Mouse (Mus musculus): ENCODE results near the gene Iqcc. TPM values are rescaled to one million over a fixed set of nuclear protein-coding genes. Genes with fewer than 3 reads are reported as not detected.
A peak's percentile ranks its signal among the peaks of the same experiment; 100 is the strongest.

Gene Iqcc
- total RNA-seq, 2 experiments from 2014 or later, result 36.2 to 37.4 TPM

DNA sequence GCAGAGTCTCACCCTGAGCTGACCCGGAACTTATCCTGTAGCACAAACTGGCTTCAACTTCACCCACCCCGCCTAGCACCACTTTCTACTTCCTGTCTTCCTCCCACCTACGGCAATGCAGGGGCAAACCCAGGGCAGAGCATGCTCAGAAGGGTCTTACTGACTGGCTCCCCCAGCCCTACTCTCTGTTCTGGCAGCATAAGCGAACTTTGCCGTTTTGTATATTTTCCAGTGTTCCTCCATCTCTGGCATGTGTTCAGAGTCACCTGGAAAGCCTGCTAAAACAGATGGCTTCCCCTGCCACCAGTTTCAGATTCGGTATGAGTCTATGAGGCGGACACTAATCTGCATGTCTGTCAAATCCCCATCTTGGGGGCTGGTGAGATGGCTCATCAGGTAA, 38.6 kb downstream of the Iqcc start:
- peak in 1 of 2 experiments; percentile 21 for DNase-seq (ENCODE audit: low spot score in 2 of 2)

DNA sequence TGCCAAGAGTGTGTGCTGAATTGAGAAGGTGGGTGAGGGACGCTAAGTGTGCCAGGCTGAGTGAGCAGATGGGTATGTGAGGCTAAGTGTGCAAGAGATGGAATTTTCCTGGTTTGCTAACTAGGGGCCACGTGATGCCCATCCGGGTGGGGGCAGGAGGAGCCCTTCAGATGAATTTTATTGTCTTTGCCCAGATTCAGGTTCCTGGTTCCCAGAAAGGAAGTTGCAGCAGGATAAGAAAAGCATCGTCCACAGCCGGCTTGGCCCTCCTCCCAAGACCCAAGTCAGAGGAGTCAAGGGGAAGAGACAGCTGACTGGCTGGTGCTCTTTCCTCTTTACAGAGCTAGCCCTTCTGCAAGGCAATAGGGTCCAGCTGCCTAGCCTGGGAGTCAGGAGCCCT, 40.4 kb downstream of the Iqcc start, which contains the start of gene Fam167b:
Fam167b (minus strand) TSS at position 84 of the 400 bp plus-strand sequence.
- no peak for DNase-seq (ENCODE audit: low spot score in 2 of 2)

DNA sequence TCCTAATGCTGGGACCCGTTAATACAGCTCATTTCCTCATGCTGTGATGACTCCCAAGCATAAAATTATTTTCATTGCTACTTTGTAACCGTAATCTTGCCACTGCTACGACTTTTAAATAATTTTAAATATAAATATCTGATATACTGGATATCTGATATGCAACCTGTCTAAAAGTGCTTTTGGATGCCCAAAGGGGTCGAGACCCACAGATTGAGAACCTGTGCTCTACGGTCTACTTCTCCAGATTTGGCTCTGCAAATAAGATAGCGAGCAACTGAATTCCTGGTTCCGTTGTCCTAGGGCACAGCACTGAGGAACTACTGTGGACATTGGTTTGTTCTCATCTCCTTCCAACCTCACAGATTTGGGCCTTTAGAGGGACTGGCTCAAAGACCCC, 41.2 kb downstream of the Iqcc start:
- no peak for DNase-seq (ENCODE audit: low spot score in 2 of 2)

DNA sequence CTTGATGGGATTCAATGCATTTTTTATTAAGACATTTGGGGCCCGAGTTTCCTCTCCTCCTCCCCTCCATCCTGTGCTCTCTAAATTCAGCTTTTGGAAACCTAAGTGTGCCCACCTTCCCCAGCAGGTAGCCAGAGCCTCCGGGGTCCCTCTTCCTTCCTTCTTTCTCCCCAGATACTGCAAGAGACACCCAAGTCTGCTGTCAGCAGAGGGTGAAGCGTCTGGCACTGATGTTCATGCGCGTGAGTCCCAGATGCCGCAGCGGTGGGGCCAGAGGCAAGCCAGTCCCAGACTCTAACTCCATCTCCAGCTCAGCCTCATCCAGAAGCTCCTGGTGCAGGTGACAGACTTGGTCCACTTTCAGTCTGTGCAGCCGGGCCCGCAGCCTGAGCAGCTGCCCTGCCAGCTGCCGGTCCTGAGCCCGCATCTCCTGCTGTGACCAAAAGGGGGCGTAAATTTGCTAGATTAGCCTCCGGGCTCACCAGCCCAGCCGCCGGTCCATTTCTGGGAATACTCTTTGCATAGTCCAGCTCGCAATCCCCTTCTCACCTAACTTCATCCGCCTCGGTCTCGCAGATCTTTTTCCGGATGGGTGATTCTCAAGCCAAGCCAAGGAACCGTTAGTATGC, 41.9 kb downstream of the Iqcc start:
- peak in 1 of 2 experiments; percentile 56 for DNase-seq (ENCODE audit: low spot score in 2 of 2)

DNA sequence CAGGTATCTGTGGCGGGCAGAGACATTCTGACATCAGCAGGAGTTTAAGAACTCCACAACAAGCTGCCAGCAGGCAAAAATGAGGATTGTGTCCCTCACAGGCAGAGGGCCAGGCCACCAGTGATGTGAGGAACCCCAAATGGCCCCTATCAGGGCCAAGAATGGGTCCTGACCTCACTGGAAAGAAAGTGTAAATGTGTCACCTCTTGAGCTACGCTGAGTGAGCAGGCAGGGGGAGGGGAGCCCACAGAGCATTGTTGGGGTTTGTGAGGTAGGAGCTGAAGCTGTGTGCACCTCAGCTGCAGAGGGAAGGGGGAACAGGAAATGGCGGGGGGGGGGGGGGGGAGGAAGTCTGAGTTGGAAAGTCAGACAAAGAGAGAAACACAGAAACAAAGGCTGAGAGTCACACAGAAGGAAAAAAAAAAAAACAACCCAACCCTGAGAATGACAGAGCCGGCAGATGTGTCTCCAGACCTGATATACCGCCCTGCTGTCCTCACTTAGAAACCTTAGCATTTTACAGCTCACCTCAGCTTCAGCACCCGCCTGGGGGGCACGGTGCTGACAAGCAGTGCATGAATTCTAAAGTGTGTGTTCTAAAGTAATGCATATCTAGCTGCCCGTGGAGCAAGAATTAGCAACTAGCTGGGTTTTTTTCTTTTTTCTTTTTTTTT, 43.6 kb downstream of the Iqcc start:
- DNase-seq (ENCODE audit: low spot score in 2 of 2), result no peak

DNA sequence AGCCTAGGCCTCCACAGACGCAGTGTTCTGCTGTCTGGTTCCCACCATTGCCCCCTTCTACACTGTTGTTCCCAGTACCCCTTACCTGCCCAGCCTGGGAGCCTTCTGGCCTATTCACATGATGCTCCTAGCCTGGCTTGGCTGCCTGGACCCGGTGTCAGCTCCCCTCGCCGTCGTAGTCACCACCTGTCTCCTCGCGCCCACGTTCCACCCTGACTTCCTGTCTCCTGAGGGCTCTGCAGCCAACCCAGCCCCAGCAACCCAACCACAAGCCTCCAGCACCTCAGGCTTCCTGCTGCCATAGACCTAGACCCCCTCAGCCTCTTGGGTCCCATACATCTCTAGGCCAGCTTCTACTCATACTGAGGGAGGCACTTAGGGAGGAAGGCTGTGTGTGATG, 45.5 kb downstream of the Iqcc start, which contains the start of gene Lck:
Lck (minus strand) TSS at position 212 of the 400 bp plus-strand sequence.
- DNase-seq (ENCODE audit: low spot score in 2 of 2), result no peak

DNA sequence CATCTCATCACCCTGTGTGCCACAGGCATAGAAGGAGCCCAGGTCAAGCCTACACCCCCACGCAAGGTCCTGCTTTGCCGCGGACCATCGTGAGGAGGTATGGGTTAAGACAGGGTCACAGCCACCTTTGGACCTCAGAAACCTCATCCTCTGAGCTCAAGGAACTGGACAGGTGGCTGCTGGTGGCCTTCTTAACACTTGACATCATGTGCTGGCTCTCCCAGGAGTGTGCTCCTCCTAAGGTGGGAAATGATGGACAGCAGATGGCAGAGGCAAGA, 45.9 kb downstream of the Iqcc start:
- no peak for DNase-seq (ENCODE audit: low spot score in 2 of 2)

DNA sequence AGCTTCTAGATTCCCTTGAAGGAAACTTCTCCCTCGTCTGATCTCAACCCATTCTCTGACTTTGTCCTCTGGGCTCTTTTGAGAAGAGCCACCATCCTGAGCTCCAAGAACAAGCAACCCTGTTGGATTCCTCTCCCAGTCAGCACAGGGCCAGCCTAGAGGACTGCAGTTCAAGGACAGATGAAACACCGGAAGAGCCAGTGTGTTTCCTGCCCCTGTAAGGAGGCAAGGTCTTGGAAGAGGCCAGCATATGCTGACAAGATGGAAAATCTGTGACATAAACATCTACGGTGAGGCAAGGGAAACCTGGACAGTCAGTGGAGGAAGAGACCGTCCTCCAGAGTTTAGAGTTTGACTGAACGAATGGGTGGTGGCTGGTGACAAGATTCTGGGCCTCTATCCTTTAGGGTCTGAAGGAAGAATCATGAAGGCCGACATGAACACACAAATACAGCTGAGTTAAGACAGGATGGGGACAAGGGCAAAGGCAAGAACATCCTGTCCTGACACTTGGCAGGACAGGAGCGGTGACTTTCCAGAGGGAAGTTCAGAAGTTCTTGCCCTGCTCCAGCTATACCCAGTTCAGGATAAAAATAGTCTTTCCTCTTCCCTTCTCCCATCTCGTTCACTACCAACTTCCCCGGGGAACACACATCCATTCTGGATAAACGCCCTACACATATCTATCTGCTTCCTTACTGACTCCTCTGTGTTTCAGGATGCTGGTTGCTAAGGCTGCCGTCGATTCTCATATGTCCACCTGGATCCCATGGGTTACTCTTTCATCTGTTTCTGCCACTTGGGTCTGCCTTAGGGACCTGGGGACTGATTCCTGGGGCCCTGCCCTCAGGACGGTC, 46.4 kb downstream of the Iqcc start:
- DNase-seq (ENCODE audit: low spot score in 2 of 2), result no peak

DNA sequence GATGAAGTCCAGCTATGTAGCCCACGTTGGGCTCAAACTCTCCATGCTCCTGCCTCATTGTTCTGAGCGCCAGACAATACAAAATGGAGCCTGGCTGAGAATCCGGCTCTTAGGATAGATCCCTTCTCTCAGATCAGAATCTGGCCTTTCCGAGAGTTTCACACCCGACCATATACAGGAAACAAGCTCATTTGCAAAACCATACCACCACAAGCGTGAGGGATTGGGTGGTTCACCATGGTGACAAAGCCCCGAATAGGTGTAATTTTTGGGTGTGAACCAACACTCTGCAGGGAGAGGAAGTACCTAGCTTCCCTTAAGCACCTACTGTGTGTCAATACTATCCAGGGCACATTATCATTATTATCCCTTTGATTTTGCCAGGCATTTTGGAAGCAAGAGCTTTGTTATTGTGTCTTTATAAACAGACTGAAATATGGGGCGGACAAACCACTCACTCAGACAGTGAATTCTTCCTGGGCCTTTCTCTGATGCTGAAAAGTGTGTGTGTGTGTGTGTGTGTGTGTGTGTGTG, 47.3 kb downstream of the Iqcc start:
- no peak for DNase-seq (ENCODE audit: low spot score in 2 of 2)

DNA sequence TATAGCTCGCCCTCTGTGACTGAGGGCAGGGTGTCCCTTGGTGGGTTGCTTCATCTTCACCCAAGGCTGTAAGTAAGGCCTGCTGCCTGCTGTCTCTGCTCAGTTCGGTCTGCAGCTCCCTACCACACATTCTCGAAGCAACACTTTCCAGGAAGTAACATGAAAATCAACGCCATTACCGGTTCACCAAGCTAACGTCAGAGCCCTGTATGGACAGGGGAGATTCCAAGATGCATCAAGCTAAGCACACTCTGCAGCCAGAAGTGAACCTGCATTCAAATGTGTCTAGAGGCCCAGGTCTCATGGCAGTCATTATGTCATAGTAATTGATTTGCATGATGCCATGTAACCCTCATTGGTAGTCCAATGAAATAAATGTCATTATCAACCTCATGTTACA, 48.9 kb downstream of the Iqcc start:
- DNase-seq (ENCODE audit: low spot score in 2 of 2), result no peak

DNA sequence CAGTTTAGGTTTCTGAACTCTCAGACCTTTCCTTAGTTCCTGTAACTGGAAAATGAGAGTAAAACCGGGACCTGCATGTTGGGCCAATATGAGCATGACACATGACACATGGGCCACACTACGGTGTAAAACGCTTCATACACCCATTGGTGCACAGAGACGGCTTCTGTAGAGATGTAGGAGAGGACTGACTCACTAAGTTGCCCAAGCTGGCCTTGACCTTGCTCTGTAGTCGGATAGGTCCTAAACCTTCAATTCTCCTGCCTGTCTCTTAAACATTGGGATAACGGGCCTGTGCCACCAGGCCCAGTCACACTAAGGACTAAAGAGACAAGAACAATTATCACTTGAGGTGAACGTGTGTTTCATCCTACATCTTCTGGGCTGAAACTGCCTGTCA, 50.5 kb downstream of the Iqcc start:
- no peak for DNase-seq (ENCODE audit: low spot score in 2 of 2)

DNA sequence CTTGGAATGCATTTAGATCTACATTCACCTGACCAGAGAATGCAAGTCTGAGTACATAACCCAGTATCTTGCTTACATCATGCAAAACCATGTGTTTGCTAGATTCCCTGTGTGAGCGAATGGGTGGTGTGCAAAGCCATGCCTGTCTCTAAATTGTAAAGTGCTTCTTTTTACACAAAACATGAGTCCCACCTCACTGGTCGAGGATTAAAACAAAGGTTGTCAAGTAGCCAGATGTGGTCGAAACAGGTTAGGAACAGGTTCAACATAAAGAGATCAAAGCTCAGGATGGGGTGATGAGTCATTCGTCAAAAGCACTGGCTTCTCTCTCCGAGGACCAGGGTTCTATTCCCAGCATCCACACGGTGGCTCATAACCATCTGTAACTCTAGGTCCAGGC, 53.8 kb downstream of the Iqcc start:
- DNase-seq (ENCODE audit: low spot score in 2 of 2), result no peak

Other genes with a start within 250 kb of the Iqcc start
- gene Zbtb8a, start 241.0 kb downstream of the Iqcc start, total RNA-seq (2021), result 1 to 10 TPM; 3.2 to 3.5 TPM
- 1 to 10 TPM; 5.3 to 6.0 TPM for gene Zbtb8b, start 178.2 kb downstream of the Iqcc start, total RNA-seq (2021)
- gene Bsdc1, start 157.5 kb downstream of the Iqcc start, total RNA-seq (2021), result 10 to 100 TPM; 63.0 to 63.5 TPM
- not detected for gene Tssk3, start 128.1 kb downstream of the Iqcc start, total RNA-seq (2021)
- gene Fam229a, start 127.9 kb downstream of the Iqcc start, total RNA-seq (2021), result not detected
- 10 to 100 TPM; 72.5 to 76.6 TPM for gene Marcksl1, start 105.5 kb downstream of the Iqcc start, total RNA-seq (2021)
- gene Hdac1, start 76.4 kb downstream of the Iqcc start, total RNA-seq (2021), result 10 to 100 TPM; 36.9 to 43.0 TPM
- 1 to 10 TPM; 3.4 to 3.9 TPM for gene Lck, start 45.5 kb downstream of the Iqcc start, total RNA-seq (2021)
- gene Fam167b, start 40.5 kb downstream of the Iqcc start, total RNA-seq (2021), result under 1 TPM; 0.51 to 0.74 TPM
- 100 to 1,000 TPM; 127 to 131 TPM for gene Eif3i, start 18.5 kb downstream of the Iqcc start, total RNA-seq (2021)
- 10 to 100 TPM; 73.7 to 79.8 TPM for gene Tmem234, start 18.4 kb downstream of the Iqcc start, total RNA-seq (2021)
- 1 to 10 TPM; 5.6 to 6.2 TPM for gene Dcdc2b, start 4.8 kb downstream of the Iqcc start, total RNA-seq (2021)
- gene Ccdc28b, start 4.8 kb upstream of the Iqcc start, total RNA-seq (2021), result 10 to 100 TPM; 55.7 to 59.1 TPM
- 10 to 100 TPM; 49.9 to 51.3 TPM for gene Txlna, start 22.0 kb upstream of the Iqcc start, total RNA-seq (2021)
- 10 to 100 TPM; 87.8 to 89.6 TPM for gene Kpna6, start 53.7 kb upstream of the Iqcc start, total RNA-seq (2021)
- gene Tmem39b, start 77.7 kb upstream of the Iqcc start, total RNA-seq (2021), result 10 to 100 TPM; 12.8 to 15.5 TPM
- 10 to 100 TPM; 82.7 to 88.7 TPM for gene Khdrbs1, start 123.2 kb upstream of the Iqcc start, total RNA-seq (2021)
- gene Ptp4a2, start 192.1 kb upstream of the Iqcc start, total RNA-seq (2021), result 100 to 1,000 TPM; 142 to 143 TPM

Data from layer of hippocampus, adult 18-20 months (tissue).